Mouse (Mus musculus): ENCODE measurements around the gene Hist1h2ao. TPM values are rescaled to one million over a fixed set of nuclear protein-coding genes. Genes with fewer than 3 reads are reported as not detected.
"Not testable (repeated sequence)": the region's sequence is repeated elsewhere in the genome, so short reads cannot be mapped to it uniquely, and the experiment has no call there.

Gene Hist1h2ao
- polyA plus RNA-seq, 1 experiment from 2014 or later = 2.8 TPM

DNA sequence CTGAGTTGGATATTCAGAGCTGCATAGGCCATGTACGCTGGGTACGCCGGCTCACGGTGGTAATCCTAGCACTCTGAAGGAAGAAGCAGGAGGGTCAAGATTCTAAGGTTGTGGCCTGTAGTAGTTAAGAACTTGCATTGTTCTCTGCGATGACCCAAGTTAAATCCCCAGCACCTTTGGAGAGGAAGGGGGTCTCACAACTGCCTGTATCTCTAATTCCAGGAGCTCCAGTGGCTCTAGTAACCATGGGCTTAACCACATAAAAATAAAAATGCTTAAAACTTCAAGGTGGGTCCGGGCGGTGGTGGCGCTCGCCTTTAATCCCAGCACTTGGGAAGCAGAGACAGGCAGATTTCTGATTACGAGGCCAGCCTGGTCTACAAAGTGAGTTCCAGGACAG is 20.1 kb downstream of the Hist1h2ao start:
- H3K4me3 ChIP-seq (ENCODE audit: low read depth, low read length) = no peak overlapping the region
- 88% methylated on average over 10 of the region's 10 CpGs for WGBS
- no peak overlapping the region for H3K4me2 ChIP-seq (ENCODE audit: low read depth, low read length)
- no peaks in the 10 kb centered on the region for H3K36me3 ChIP-seq (replicated peaks; ENCODE audit: control insufficient read depth, insufficient read depth, low read depth, low read length)
- no peaks in the 10 kb centered on the region for H3K9me3 ChIP-seq (replicated peaks; ENCODE audit: control insufficient read depth, low read length)
- DNase-seq (ENCODE audit: low spot score) (no peak), ATAC-seq (replicated peaks; ENCODE audit: insufficient number of reproducible peaks, low FRiP score, low TSS enrichment, low read depth) (no peak)
- no peak overlapping the region for H3K9ac ChIP-seq (replicated peaks; ENCODE audit: low read length)
- H3K27ac ChIP-seq (replicated peaks; ENCODE audit: low read depth, low read length) = 0 out of 2 replicates have a peak overlapping the region, but pooled peaks have one; percentile 31
- no peaks in the 10 kb centered on the region for H3K27me3 ChIP-seq (ENCODE audit: control insufficient read depth, insufficient read depth, low read length)
- H3K4me1 ChIP-seq (ENCODE audit: control insufficient read depth, insufficient read depth, low read length) = no peaks in the 10 kb centered on the region

DNA sequence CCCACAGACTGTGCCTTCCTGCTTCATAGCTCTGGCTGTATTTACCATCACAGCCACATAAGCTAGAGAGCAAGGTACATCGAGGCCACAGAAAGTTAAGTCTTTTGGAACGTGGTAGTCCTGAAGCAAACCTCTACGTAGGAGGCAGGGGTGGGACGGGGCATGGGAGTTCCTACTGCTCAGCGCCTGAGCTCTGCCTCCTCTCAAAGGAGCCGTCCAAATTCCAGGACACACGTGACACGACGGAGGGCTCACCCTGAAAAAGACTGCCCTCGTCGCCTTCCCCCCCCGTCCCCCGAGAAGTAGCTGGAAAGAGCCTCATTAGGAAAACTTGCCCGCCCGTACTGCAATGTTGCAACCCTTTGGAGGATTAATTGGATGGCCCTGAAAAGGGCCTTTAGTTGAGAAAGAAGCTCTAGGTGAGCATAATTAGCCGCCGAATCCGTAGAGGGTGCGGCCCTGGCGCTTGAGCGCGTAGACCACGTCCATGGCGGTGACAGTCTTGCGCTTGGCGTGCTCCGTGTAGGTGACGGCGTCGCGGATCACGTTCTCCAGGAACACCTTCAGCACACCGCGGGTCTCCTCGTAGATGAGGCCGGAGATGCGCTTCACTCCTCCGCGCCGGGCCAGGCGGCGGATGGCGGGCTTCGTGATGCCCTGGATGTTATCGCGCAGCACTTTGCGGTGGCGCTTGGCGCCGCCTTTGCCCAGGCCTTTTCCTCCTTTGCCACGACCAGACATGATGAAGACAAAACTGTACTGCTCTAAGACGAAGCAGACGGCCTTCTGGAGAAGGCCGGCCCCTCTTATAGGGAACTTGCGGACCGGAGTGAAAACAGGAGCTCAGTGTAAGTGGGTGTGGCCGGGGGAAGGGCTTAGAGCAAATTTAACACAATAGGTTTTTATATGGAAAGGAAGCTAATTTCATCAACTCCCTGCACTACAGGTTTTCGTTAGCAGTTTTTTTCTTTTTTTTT is 21.4 kb downstream of the Hist1h2ao start, which contains the start of gene Hist1h4n:
Hist1h4n (minus strand) TSS at position 779 of the 977 bp plus-strand sequence.
- not testable (repeated sequence) for H3K4me2 ChIP-seq (ENCODE audit: low read depth, low read length); H3K36me3 ChIP-seq (replicated peaks; ENCODE audit: control insufficient read depth, insufficient read depth, low read depth, low read length); H3K27ac ChIP-seq (replicated peaks; ENCODE audit: low read depth, low read length); H3K9me3 ChIP-seq (replicated peaks; ENCODE audit: control insufficient read depth, low read length); H3K27me3 ChIP-seq (ENCODE audit: control insufficient read depth, insufficient read depth, low read length); H3K9ac ChIP-seq (replicated peaks; ENCODE audit: low read length); H3K4me1 ChIP-seq (ENCODE audit: control insufficient read depth, insufficient read depth, low read length); H3K4me3 ChIP-seq (ENCODE audit: low read depth, low read length); DNase-seq (ENCODE audit: low spot score)
- ATAC-seq (replicated peaks; ENCODE audit: insufficient number of reproducible peaks, low FRiP score, low TSS enrichment, low read depth) = peak; percentile 87
- WGBS = under 1% methylated on average over 20 of the region's 58 CpGs

DNA sequence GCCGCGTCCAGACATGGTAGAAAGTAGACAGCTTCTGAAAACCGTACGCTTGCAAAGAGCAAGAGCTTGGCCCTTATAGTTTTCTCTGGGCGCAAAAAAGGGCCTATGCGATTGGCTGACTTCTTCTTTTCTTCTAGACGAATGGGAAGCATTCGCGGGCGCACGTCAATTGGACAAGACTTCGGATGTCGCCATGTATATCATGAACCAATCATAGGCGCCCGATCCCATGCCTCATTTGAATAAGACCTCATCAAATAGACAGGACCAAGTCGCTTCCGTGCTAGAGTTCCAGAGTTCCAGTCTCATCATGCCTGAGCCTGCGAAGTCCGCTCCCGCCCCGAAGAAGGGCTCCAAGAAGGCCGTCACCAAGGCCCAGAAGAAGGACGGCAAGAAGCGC is 23.2 kb downstream of the Hist1h2ao start, which contains the start of the genes Hist1h2ap and Hist1h2br:
Hist1h2ap (minus strand) TSS at position 47 of the 400 bp plus-strand sequence.
Hist1h2br (plus strand) TSS at position 283 of the 400 bp plus-strand sequence.
- H3K27ac ChIP-seq (replicated peaks; ENCODE audit: low read depth, low read length); H3K27me3 ChIP-seq (ENCODE audit: control insufficient read depth, insufficient read depth, low read length); H3K9ac ChIP-seq (replicated peaks; ENCODE audit: low read length); H3K4me3 ChIP-seq (ENCODE audit: low read depth, low read length); H3K4me2 ChIP-seq (ENCODE audit: low read depth, low read length); H3K36me3 ChIP-seq (replicated peaks; ENCODE audit: control insufficient read depth, insufficient read depth, low read depth, low read length); H3K9me3 ChIP-seq (replicated peaks; ENCODE audit: control insufficient read depth, low read length); H3K4me1 ChIP-seq (ENCODE audit: control insufficient read depth, insufficient read depth, low read length); DNase-seq (ENCODE audit: low spot score): not testable (repeated sequence)
- peak; percentile 94 for ATAC-seq (replicated peaks; ENCODE audit: insufficient number of reproducible peaks, low FRiP score, low TSS enrichment, low read depth)
- WGBS = no CpG with 5 or more reads among the region's 24 CpGs

DNA sequence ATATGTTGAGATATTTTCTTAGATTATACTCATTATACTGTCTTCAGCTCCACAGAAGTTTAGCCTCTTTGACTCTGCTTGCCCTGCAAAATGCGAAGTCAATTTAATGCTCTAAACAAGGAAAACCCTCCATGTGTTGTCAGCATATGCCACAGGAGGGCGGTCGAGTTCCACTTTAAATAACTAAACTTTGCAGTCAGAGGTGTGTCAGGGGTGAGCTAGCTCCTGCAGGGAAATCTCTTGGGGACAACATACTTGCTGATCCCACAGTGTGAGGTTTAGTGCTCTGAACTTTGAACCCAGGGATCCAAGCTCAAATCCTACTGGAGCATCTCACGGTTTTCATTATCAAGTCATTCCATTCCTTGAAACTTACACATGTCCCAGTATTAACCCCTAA is 30.2 kb downstream of the Hist1h2ao start:
- not testable (repeated sequence) for H3K9me3 ChIP-seq (replicated peaks; ENCODE audit: control insufficient read depth, low read length); H3K9ac ChIP-seq (replicated peaks; ENCODE audit: low read length); H3K27me3 ChIP-seq (ENCODE audit: control insufficient read depth, insufficient read depth, low read length); H3K36me3 ChIP-seq (replicated peaks; ENCODE audit: control insufficient read depth, insufficient read depth, low read depth, low read length); H3K4me1 ChIP-seq (ENCODE audit: control insufficient read depth, insufficient read depth, low read length); DNase-seq (ENCODE audit: low spot score); H3K27ac ChIP-seq (replicated peaks; ENCODE audit: low read depth, low read length); H3K4me2 ChIP-seq (ENCODE audit: low read depth, low read length); H3K4me3 ChIP-seq (ENCODE audit: low read depth, low read length)
- peak; percentile 77 for ATAC-seq (replicated peaks; ENCODE audit: insufficient number of reproducible peaks, low FRiP score, low TSS enrichment, low read depth)
- no CpG with 5 or more reads among the region's 4 CpGs for WGBS

DNA sequence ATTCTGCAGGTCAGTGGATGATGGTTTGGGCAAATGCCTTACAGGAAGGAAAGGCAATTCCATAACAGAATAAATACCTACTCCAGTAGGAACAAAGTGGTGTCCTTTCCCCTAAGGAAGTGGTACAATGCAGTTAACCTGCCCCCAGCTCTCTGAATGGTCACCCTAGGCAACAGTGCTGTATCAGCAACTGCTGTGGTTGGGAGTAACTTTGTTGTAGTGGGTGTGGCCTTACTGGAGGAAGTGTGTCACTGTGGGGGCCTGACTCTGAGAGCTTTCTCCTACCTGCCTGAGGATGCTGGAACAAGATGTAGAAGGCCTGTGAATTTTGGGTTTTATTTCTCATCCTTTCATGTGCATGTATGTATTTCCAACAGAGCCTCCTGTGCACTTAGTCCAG is 36.1 kb downstream of the Hist1h2ao start:
- not testable (repeated sequence) for H3K9ac ChIP-seq (replicated peaks; ENCODE audit: low read length); H3K27me3 ChIP-seq (ENCODE audit: control insufficient read depth, insufficient read depth, low read length); ATAC-seq (replicated peaks; ENCODE audit: insufficient number of reproducible peaks, low FRiP score, low TSS enrichment, low read depth); DNase-seq (ENCODE audit: low spot score); H3K9me3 ChIP-seq (replicated peaks; ENCODE audit: control insufficient read depth, low read length); H3K4me1 ChIP-seq (ENCODE audit: control insufficient read depth, insufficient read depth, low read length); H3K4me2 ChIP-seq (ENCODE audit: low read depth, low read length); H3K36me3 ChIP-seq (replicated peaks; ENCODE audit: control insufficient read depth, insufficient read depth, low read depth, low read length); H3K27ac ChIP-seq (replicated peaks; ENCODE audit: low read depth, low read length); H3K4me3 ChIP-seq (ENCODE audit: low read depth, low read length)

DNA sequence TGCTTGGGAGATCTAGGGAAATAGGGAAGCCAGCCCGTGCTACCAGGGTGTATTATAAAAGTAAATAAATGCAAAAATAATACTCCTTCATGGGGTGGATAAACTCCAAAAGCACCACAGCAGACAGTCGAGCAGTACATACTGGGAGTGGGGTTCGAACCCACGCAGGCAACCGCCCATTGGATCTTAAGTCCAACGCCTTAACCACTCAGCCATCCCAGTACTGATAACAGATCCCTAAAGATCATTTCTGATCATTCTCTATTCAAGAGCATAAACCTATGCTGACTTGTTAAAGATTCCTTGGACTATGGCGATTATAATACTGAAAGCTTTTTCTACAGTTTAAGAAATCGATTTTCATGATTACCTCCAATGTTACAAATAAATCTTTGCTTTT is 37.6 kb downstream of the Hist1h2ao start:
- 10% methylated on average over 8 of the region's 8 CpGs for WGBS
- Histone ChIP-seq H3K4me1 (ENCODE audit: control insufficient read depth, insufficient read depth, low read length) (no peaks in the 10 kb centered on the region), H3K4me2 (ENCODE audit: low read depth, low read length) (no peak overlapping the region), H3K27ac (replicated peaks; ENCODE audit: low read depth, low read length) (no peak overlapping the region), H3K27me3 (ENCODE audit: control insufficient read depth, insufficient read depth, low read length) (no peaks in the 10 kb centered on the region), H3K4me3 (ENCODE audit: low read depth, low read length) (no peak overlapping the region), H3K9ac (replicated peaks; ENCODE audit: low read length) (no peak overlapping the region), H3K36me3 (replicated peaks; ENCODE audit: control insufficient read depth, insufficient read depth, low read depth, low read length) (no peaks in the 10 kb centered on the region), H3K9me3 (replicated peaks; ENCODE audit: control insufficient read depth, low read length) (no peaks in the 10 kb centered on the region)
- ATAC-seq (replicated peaks; ENCODE audit: insufficient number of reproducible peaks, low FRiP score, low TSS enrichment, low read depth) = no peak
- peak; percentile 50 for DNase-seq (ENCODE audit: low spot score)

DNA sequence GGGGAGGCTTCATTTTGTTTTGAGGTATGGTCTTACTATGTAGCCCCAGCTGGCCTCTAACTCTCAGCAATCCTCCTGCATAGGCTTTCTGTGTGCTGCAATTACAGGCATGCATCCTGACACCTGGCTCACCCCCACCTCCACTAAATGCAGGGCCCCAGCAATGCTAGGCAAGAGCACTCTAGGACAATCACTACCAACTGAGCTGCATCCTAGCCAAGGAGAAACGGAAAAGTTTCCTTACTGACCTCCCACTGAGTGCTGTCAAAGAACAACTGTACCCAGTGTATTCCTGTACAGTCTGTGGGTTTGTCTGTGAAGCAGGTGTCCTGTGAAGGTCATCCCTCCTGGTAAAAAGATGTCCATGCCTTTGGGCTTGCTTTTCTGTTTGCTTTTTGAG is 40.4 kb downstream of the Hist1h2ao start:
- H3K27me3 ChIP-seq (ENCODE audit: control insufficient read depth, insufficient read depth, low read length); H3K4me1 ChIP-seq (ENCODE audit: control insufficient read depth, insufficient read depth, low read length); H3K27ac ChIP-seq (replicated peaks; ENCODE audit: low read depth, low read length); ATAC-seq (replicated peaks; ENCODE audit: insufficient number of reproducible peaks, low FRiP score, low TSS enrichment, low read depth); H3K9me3 ChIP-seq (replicated peaks; ENCODE audit: control insufficient read depth, low read length); H3K4me3 ChIP-seq (ENCODE audit: low read depth, low read length); H3K4me2 ChIP-seq (ENCODE audit: low read depth, low read length); H3K9ac ChIP-seq (replicated peaks; ENCODE audit: low read length); DNase-seq (ENCODE audit: low spot score); H3K36me3 ChIP-seq (replicated peaks; ENCODE audit: control insufficient read depth, insufficient read depth, low read depth, low read length): not testable (repeated sequence)
- WGBS = 35% methylated on average over 1 of the region's 1 CpGs

DNA sequence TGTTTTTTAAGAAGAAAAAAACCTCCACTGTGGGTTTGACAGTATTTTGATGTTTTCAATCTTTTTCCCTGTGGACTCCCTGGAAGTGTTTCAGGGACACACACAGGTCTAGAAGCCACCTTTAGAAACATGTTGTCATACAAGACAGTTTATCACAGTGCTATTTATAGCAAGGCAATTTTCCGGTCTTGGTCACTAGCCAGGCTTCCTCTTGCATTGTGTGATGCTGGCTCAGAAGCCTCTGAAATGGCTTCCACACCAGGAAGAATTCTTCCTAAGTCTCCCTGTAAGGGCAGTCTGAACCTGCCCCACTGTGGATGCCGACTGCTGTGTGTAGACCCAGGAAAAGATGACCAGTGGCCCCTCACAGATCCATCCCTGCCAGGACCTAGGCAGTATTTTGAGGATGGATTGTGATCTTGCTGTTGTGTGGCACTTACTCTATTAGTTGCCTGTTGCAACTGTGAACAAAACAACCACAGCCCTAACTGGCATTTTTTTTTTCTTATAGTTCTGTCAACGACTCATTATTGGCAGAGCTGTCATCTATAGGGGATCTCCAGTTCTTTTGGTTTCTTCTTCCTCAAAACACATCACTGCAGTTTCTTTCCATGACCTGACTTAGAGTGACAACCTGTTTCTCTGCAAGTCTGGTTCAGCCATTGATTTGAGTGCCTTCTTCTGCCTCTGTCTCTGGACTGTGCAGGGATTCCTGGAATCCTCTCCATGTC is 42.1 kb downstream of the Hist1h2ao start:
- no peaks in the 10 kb centered on the region for H3K27me3 ChIP-seq (ENCODE audit: control insufficient read depth, insufficient read depth, low read length)
- no peak overlapping the region for H3K4me2 ChIP-seq (ENCODE audit: low read depth, low read length)
- ATAC-seq (replicated peaks; ENCODE audit: insufficient number of reproducible peaks, low FRiP score, low TSS enrichment, low read depth) (no peak), DNase-seq (ENCODE audit: low spot score) (no peak)
- WGBS = 79% methylated on average over 3 of the region's 3 CpGs
- no peaks in the 10 kb centered on the region for H3K9me3 ChIP-seq (replicated peaks; ENCODE audit: control insufficient read depth, low read length)
- H3K9ac ChIP-seq (replicated peaks; ENCODE audit: low read length) = no peak overlapping the region
- H3K36me3 ChIP-seq (replicated peaks; ENCODE audit: control insufficient read depth, insufficient read depth, low read depth, low read length) = no peaks in the 10 kb centered on the region
- no peak overlapping the region for H3K4me3 ChIP-seq (ENCODE audit: low read depth, low read length)
- H3K27ac ChIP-seq (replicated peaks; ENCODE audit: low read depth, low read length) = no peak overlapping the region
- no peaks in the 10 kb centered on the region for H3K4me1 ChIP-seq (ENCODE audit: control insufficient read depth, insufficient read depth, low read length)

All from embryonic facial prominence, embryonic 11.5 days (tissue).